Mouse (Mus musculus) liver, adult (tissue): ENCODE data around the gene Agpat1.

Experiments
- GATA4 ChIP-seq: IDR thresholded peaks from 2 replicates; pipeline ENCODE4 v1.6.1; 2014; ENCODE audit warnings: mild to moderate bottlenecking, low read length; ENCODE audit not compliant: insufficient replicate concordance

Gene Agpat1

GRCm38 (mm10) chr17:34591029-34591993 lies 12.8 kb upstream of the Agpat1 start, which contains the start of gene Pbx2:
Pbx2 (plus strand) TSS chr17:34591266.
- no peak for TF ChIP-seq GATA4

DNA sequence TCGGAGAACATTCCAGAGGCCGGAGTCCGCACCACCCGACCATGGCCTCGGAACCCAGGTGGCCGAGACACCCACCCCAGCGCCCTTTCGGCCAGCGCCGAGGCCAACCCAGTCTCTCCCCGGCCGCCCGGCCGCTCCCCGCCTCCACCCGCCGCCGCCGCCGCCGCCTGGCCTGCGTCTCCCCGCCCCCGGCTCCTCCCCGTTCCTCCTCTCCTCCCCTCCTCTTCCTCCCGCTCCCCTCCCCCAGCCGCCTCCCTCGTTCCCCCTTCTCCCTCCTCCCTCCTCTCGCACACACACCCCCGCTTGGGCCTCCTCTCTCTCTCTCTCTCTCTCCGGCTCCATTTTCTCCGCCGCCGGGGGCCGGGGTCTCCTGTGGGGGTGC lies 12.1 kb upstream of the Agpat1 start:
- no peak for TF ChIP-seq GATA4

- TF ChIP-seq GATA4: no peak
Observed at GRCm38 (mm10) chr17:34592581-34593549, 11.2 kb upstream of the Agpat1 start.

DNA sequence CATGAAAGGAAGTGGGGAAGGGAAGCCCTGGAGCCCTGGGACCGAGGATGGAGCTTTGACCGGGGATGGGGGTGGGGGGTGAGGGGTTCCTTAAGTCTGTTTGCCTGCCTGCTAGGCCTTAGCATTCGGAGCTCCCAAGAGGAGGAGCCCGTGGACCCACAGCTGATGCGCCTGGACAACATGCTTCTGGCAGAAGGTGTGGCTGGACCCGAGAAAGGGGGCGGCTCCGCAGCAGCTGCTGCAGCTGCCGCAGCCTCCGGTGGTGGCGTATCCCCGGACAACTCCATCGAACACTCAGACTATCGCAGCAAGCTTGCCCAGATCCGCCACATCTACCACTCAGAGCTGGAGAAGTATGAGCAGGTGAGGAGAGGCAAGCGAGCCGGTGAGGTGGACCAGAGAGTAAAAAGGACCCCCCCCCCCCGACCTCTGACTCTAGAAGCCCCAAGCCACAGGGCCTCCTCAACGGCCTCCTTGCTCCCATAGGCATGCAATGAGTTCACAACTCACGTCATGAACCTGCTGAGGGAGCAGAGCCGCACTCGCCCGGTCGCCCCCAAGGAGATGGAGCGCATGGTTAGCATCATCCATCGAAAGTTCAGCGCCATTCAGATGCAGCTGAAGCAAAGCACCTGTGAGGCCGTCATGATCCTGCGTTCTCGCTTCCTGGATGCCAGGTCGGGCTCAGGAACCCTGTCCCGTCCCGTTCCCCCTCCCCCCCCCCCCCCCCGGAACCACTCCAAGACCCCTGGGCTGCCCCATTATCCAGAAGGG lies 10.1 kb upstream of the Agpat1 start:
- no peak for TF ChIP-seq GATA4

- TF ChIP-seq GATA4: no peak
Observed at GRCm38 (mm10) chr17:34596098-34596497, 8.0 kb upstream of the Agpat1 start.

DNA sequence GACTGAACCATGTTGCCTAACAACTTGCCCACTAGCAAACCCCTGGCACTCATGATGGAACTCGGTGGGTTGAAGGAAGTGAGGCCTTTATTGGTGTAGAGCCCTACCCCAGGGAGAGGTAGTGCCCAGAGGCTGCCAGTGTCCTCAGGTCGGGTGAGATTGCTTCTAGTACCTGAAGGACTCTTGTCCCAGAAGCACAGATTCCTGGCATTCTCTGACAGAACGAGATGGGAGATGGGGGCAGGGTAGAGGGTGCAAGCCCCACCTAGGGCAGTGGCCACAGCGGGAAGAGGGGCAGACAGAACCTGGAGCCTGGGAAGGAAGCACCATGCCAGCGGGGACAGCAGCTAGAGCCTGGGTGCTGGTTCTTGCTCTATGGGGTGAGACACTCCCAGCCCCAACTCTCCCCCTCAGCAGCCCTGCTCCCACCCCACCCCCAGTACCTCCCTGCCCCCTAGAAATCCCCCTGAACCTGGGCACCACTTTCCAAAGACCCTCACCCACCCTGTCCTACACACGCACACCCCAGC lies 6.4 kb upstream of the Agpat1 start, which contains the start of gene Ager:
Gene Ager, plus strand, starts transcription at position 297 of the 530 bp plus-strand sequence.
- TF ChIP-seq GATA4: no peak

DNA sequence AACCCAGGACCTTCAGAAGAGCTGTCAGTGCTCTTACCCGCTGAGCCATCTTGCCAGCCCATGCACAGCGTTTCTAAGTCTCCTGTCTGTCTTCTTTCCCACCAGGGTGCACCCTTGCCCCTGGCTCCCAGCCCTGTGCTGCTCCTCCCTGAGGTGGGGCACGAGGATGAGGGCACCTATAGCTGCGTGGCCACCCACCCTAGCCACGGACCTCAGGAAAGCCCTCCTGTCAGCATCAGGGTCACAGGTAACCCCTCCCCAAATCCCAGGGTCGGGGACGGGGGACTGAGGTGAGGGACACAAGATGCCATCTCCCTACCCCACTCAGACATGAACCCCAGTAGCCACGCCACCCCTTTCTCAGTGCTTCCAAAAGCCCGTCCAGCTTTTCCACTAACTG lies 4.2 kb upstream of the Agpat1 start:
- TF ChIP-seq GATA4: no peak

- no peak for TF ChIP-seq GATA4
Observed at GRCm38 (mm10) chr17:34601796-34602195, 2.3 kb upstream of the Agpat1 start.

DNA sequence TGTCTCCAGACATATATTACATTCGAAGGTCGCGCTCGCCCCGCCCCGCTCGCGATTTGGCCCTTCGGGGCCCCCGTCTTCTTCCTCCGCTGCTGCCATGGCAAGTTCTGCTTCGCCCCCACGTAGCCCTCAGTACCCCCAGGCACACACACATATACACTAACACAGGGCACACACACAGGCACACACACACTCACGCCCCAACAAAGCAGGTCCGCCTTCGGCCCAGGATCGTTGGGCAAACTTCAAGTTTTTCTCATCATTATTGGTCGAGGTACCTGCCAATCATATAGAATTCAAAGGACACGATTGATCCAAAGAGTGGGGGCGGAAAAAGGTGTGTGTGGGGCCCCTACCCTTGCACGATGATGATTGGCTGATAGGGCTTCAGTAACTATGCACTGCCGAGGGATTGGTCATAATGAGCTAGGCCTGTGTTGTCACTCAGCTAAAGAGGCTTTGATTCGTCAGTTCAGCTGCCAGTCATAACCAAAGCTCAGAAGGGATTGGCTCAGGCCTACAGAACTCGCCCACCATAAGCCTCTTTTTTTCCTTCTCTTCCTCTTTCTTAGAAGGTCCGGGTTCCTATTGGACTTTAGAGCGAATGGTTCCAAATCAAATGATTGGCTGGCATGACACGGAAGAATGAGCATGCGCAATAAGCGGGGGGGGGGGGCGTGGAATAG lies 544 bp upstream of the Agpat1 start, which contains the start of gene Rnf5:
Gene Rnf5, minus strand, starts transcription at position 316 of the 686 bp plus-strand sequence.
- TF ChIP-seq GATA4: no peak

DNA sequence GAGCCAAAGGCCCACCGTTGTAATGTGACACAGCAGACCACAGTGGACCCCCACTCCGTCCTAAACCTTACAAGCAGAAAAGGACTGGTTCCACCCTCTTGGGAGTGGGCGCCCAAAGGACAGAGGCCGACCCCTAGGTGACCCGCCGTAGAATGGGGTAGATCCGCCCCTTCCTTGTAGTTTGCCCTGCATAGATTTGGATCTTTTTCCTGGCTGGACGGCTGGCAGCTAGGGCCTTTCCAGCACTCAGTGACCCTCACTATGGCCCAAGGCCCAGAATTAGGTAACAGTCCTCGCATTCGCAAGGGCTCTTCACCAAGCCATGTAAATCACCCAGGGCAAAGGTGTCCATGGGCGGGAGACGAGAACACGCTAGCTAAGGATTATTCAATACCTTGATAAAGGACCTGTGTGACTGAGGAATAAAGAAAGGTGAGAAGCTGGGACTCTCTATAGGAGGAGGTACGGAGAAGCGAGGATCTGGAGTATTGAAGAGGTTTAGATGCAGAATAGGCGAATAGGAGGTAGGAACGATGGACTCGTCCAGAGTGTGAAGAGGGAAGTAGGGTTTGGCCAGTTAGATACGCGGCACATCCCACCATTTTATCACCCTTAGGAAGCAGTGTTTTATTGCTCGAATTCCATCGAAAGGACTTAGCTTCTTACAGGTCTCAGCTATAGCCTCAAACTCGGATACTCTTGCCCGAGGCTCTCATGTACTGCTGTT lies 612 bp downstream of the Agpat1 start:
- no peak for TF ChIP-seq GATA4

- peak; percentile 90; the same call in 1 of the 2 replicates for TF ChIP-seq GATA4
Observed at GRCm38 (mm10) chr17:34605609-34606008, 1.5 kb downstream of the Agpat1 start.

DNA sequence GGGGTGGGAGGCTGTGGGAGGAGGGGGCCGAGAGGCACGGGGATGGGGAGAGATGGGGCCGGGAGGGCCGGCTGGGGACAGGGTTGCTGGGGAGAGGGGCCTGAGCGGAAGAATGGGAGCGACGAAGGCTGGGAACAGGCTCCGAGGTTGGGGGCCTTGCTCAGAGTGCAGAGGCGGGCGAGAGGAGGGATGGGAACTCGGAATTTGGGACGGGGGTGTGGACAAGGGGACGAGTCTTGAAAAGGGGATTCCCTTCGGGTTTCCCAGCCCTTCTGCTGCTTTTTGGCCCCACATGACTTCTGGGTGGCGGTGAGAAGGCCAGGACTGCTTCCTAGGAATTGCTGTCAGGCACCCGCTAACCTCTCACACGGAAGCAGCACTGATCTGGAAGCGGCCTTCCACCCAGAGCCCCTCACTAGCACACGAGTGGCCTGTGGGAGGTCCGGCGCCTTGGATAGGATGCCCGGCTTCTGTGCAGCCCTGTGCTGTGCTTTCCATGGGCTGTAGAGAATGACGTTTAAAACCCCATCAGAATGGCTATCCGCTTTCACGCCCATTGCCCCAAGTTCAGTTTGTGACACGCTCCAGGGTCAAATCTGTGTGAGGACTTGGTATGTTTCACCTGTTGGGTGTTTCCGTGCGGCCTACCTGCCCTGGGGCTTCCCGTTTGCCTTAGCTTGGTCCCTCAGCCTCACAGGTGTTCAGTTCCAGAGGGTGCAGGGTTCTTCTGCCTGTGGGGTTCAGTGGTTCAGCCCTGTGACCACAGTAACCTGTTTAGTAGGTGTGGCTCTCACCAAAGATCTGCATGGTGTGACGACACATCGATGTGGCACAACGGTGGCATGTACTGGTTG lies 2.4 kb downstream of the Agpat1 start:
- TF ChIP-seq GATA4: no peak
